Mouse (Mus musculus): ENCODE data around the gene Fuca1.

The Fuca1 gene

GRCm38 (mm10) chr4:135889146-135889883 lies 31.2 kb upstream of the Fuca1 start:
- in situ Hi-C loops (cut with MboI, MseI): no loop called here

DNA sequence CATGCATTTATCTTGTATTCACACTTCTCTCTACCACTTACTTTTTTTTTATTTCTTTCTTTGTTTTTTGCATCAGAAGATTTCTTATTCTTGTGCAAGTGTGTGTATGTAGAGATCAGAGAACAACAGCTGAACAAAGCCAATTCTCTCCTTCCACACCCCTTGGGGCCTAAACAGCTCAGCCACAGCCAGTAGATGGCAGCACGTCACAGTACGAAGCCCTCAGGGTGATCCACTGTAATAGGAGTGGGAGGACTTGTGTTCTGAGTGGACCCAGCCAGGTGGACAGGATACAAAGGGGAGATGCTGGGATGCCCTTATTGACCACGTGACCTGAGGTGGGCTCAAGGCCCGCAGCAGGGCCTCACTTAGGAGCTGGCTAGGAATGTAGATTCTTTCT lies 30.7 kb upstream of the Fuca1 start:
- in situ Hi-C loops (cut with MboI, MseI): no loop called here

DNA sequence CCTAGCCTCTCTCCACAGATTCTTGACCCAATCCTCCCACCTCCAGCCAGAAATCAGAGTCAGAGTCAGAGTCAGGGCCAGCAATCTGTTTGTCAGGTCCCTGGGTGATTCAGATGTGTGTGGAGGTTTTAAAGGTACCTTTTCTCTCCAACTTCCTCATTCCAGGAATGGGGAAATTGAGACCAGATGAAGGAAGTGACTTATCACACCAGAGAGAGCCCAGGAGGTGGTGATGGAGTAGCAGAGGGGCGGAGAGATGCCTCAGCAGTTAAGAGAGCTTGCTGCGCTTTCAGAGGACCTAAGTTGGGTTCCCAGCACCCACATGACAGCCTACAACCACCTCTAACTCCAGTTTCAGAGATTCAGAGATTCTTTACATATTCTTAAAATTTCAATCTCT lies 29.0 kb upstream of the Fuca1 start:
- in situ Hi-C loops (cut with MboI, MseI): no loop called here

DNA sequence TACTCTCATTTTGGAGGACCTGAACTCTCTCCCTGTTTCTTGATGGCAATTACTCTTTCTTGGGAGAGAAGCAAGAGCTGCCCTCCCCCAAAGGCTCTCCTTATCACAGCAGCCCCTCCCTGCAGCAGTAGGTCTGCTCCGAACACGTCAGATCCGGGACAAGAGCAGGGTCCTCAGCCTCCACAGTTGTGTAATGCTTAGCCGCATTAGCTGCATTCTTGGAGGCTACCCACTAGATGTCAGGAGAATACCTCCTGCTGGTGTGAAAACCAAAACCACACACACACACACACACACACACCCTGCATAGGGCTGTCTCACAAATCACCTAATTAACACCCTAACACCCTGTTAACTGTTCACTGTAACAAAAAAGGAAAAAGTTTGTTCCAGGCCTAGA lies 27.7 kb upstream of the Fuca1 start:
- in situ Hi-C loops (cut with MboI, MseI): no loop called here

DNA sequence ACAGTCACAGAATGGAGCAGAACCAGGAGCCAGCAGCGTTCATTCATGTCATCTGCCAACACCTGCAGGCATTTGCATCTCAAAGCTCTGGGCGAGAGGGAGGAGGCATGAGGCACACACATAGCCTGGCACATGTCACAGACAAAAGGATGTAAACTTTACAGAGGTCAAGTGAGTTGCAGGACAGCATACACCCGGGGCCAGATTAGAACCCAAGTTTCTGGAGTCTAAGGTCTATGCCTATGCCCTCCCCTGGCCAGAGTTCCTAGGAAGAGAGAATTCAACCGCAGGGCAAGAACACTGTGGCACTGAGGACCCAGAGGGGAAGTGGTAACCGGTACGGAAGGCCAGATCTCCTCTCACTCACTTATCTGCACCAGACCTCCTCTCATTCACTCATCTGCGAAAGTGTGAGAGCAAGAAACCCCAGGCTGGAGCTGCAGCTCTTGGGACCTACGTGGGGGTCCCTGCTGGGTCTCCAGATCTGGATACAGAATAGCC lies 25.4 kb upstream of the Fuca1 start, which contains the start of gene Cnr2:
Gene Cnr2 (plus strand): TSS at position 324 of the 501 bp plus-strand sequence.
- in situ Hi-C loops (cut with MboI, MseI): no loop called here

DNA sequence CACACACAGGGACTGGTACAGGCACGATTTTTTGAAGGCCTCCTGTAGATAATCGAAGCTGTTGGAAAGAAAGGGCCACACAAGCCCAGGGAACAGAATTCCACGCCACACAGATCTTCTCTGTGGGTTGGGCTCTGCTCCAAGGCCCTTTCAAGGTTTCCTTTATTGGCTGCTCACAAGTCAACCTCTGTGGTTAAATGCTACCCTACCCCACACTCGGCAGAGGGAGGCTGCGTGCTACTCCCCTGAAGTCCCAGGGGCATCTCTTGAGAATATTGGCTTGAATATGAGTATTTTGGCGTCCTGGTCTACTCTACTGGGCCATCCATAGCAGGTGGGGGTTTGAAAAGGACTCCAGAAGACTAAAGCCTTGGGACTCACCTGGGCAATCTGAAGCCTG lies 24.4 kb upstream of the Fuca1 start:
- in situ Hi-C loops (cut with MboI, MseI): no loop called here

DNA sequence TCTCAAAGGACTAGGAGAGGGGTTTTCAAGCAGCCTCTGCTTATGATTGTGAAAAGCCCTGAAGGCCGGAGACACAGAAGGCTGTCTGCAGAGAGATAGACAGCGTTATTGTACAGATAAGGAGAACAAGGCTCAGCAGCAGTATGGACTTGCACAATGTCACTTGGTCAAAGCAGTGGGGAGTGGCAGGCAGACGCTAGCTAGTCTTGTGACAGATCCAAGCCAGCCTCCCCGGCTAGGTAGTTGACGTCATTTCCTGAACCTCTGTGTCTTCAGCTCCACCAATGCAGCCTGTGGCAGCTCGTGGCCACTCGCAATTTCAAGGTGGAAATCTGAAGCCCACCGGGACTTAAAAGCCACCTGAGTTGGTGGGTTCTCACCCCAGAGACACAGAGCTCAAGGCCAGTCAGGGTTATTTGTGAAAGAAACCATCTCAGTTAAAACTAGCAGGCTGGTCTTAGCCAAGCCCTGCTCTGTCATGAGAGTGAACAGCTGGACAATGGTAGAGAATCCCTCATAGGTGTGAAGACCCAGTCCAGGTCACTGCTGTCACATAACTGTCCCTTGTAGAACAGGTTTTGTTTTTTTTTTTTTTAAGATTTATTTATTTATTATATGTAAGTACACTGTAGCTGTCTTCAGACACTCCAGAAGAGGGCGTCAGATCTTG lies 22.0 kb upstream of the Fuca1 start:
- in situ Hi-C loops (cut with MboI, MseI): no loop called here

DNA sequence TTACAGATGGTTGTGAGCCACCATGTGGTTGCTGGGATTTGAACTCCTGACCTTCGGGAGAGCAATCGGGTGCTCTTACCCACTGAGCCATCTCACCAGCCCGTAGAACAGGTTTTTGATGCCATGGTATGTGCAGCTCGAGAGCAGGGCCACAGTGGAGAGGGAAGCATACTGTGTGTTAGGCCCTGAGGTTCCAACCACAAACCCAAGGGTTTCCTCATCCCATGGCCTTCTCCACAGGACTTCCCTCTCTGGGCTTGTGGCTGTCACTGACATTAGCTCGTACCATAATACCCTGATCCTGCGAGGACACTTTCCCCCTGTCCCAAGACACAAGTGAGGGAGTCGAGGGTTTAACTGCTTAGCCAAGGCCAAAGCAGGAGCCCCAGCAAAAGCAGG lies 21.5 kb upstream of the Fuca1 start:
- in situ Hi-C loops (cut with MboI, MseI): no loop called here

- in situ Hi-C loops (cut with MboI, MseI): no loop called here
Measured at GRCm38 (mm10) chr4:135900008-135900407, 20.5 kb upstream of the Fuca1 start.

- in situ Hi-C loops (cut with MboI, MseI): no loop called here
Measured at GRCm38 (mm10) chr4:135902606-135903242, 17.8 kb upstream of the Fuca1 start.

DNA sequence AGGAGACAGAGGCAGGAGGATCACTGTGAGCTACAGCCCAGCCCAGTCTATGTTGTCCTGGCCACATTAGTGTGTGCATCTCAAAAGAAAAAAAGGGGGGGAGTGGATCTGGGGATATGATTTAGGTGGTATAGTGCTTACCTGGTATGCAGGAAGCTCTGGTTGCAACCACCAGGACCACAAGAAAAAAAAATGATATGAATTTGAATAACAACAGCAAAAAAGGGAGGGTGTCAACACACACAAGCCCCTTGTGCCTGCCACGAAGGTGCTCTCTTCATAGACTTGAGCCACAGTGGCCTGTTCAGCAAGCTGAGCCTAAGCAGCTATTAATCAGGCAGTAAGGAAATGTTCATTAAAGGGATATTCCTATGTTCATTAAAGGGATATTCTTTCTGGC lies 15.7 kb upstream of the Fuca1 start:
- in situ Hi-C loops (cut with MboI, MseI): no loop called here

DNA sequence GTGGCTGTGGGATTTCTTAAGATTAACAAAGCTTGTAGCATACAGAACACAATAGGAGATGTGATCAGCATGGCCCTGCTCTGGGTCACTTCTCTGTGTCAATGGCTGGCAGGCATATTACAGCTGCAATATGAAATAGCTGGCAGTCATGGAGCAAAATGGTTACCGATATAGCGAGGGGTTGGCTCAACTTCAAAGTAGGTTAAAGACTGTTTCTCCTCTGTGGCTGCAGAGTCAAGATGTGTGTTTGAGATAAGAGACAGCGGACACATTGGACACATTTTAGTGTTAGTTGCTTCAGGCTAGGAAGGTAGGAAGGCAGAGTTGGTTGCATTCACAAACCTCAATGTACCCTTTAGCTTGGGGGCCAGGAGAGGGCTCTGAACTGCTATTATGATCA lies 13.9 kb upstream of the Fuca1 start:
- in situ Hi-C loops (cut with MboI, MseI): no loop called here

DNA sequence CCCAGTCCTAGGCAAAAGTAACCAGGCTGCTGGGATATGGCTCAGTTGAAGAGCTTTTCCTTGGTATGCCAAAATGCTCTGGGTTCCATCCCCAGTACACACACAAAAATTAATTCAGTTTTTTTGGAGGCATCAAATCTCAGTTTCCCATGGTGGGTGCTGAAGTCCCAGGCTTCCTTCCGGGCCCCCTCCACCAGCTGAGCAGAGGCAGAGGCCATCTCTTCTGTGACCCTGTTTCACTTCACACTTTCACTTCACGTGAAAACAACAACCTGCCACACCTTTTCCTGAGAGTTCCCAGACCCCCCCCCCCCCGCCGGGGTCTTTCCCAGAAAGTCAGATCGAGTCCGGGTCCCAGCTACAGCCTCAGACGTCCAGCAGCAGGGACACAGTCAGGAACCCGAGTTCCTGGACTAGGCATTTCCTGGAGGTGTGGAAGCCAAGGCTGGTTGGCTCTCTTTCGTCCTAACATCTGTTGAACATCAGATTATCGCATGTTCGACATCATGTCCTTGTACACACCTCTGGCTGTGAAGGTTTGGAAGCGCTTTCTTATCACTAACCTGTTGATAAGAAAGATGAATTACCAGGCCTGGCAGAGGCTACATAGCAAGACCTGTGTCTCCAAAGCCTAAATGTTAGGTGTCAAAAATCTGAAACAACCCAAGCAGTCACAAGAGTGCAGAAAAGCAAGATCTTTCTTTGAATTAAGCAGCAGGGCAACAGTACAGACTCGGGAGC lies 11.0 kb upstream of the Fuca1 start:
- in situ Hi-C loops (cut with MboI, MseI): no loop called here

DNA sequence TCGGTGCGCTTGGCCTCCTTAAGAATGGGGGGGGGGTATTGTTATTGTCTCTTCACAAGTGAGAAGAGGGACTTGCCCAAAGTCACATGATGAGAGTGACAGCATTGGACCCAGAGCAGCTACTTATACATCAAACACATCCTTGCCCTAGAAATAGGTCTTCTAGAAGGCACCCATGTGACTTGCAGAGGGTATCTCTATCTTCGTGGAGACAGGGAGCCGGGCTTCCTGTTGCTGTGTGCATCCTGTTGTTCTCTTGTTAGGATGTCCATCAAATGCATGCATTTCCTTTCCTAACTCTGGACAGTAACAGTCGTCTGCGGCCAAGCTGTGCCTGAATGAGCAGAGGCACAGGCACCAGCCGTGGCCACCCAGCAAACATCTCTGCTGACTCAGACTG lies 9.0 kb upstream of the Fuca1 start:
- in situ Hi-C loops (cut with MboI, MseI): no loop called here

DNA sequence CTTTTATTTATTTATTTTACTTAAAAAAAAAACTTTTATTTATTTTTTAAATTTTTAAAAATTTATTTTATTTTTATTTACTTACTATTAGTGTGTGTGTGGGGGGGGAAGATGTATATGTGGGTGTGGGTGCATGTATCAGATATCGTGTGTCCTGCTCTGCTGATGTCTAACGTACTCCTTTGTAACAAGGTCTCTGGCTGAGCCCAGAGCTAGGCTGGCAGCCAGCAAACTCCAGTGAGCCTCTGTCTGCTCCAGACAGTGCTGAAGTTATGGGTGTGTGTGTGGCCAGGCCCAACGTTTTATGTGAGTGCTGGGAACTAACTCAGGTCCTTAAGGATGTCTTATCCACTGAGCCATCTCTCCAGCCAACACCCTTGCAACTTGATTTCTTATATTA lies 8.4 kb upstream of the Fuca1 start:
- in situ Hi-C loops (cut with MboI, MseI): no loop called here

DNA sequence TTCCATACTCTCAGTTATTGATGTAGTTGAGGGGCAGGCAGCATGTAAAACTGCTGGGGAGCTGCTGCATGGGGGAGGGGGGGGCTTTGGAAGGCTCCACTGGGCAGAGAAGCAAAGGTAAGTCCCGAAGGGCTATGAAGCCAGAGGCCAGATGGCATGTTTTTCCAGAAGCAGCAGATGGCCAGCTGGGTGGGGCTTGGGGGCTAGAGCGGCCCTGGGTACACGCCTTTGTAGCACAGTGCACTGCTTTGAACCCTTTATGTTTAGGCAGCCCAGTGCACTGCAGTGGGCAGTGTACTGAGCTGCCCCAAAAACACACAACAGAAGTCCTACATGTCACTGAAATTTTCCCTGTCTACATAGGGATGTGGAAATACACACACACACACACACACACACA lies 7.7 kb upstream of the Fuca1 start:
- in situ Hi-C loops (cut with MboI, MseI): no loop called here

DNA sequence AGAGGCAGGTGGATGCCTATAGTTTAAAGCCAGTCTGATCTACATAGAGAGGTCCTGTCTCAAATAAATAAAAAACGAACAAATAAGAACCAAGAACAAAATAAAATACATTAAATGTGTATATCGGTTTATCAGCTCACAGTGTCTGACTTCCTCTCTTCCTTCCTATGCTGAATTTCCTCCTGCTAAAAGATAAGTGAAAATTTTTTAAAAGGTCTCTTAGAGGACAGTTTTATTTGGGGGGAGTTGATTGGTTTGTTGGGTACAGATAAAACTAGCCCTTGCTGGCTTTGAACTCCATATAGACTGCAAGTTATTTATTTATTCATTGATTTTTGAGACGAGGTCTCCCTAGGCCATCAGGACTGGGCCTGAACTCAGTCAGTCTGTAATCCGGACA lies 7.1 kb upstream of the Fuca1 start:
- in situ Hi-C loops (cut with MboI, MseI): no loop called here

DNA sequence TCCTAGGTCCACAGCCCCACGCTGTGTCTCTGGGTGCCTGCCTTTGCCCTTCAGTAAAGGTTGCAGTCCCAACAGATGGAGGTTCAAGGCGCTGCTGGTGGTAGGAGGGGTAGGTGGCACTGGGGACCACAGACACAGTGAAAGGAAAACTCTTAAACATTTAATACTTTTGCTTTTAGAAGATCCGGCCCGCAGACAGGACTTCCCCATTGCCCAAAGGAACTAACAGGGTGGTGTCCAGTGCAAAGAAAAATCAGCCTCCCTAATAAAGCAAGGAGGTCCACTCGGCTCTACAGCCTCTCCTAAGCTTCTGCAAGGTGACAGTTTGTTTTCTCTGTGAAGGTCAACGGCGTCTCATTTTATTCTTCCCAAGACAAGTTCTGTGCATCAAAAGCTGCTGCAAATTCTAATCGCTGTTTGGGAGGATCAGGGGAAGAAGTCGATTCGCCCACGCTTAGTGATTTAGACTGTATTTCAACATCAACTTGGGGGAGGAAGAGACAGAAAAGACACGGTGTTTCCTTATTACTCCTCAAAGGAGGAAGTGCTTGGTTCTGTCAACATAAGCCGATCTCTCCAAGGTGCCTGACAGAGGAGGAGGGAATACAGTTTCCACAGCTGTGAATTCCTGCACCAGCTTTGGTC lies 1.8 kb upstream of the Fuca1 start:
- in situ Hi-C loops (cut with MboI, MseI): loop anchor here (5.0 kb wide), 1 partner anchor 36 kb away; no protein-coding TSS in a partner anchor

DNA sequence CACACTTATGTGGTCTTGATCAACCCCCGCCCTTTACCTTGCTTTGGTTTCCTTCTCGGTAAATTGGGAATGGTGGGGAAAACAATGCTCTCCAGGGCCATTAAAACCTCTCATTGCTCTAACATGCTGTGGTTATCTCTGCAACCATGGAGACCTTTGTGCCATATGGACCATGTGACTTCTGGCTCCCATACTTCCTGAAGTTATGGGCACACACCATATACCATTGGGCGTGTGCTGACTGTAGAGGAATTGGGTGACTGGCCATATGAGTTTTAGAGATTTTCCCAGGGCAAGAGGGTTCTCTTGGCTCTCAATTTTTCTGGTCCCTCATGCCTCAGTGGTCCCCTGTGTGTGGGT lies 1.3 kb upstream of the Fuca1 start:
- in situ Hi-C loops (cut with MboI, MseI): loop anchor here (5.0 kb wide), 1 partner anchor 37 kb away; no protein-coding TSS in a partner anchor

GRCm38 (mm10) chr4:135921257-135922120 lies 954 bp downstream of the Fuca1 start:
- in situ Hi-C loops (cut with MboI, MseI): no loop called here

- in situ Hi-C loops (cut with MboI, MseI): no loop called here
Measured at GRCm38 (mm10) chr4:135922190-135922589, 1.7 kb downstream of the Fuca1 start.

All from T-helper 2 cell (primary cell).